Mouse (Mus musculus): ENCODE measurements around the gene Tsc2. TPM values are rescaled to one million over a fixed set of nuclear protein-coding genes. Genes with fewer than 3 reads are reported as not detected.

Gene Tsc2
- polyA plus RNA-seq, 1 experiment from 2014 or later, result 75.4 TPM

DNA sequence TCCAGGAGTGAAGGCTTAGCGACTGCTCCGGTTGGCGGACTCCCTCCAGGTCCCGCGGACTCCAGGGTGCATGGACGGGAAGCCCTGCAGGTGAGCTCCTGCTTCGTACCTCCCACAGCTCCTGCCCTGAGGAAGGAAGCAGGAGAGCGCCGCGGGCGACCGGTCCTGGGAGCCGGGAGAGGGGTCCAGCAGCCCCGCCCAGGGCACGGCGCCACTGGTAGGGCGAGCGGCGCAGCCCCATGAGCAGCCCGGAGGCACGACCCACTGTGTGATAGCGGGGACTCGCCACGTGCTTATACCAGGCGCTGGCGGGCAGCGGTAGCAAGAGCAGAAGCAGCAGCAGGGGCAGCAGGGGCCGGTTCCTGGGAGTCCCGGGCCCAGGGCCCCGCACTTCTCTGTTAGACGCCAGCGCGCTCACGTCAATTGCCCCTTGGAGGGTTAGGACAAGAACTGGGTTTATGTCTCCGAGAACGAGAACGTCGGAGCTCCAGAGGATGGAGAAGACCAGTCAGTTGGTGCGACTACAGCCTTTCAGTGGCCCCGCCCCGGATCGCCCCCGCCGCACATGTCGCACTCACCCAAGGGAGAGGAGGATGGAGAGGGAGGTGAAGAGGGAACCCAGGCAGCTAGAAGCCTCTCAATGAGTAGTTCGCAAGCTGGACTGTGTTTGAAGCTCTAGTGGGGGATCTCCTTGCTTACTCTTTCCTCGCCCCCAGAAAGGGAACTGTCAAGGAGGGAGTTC, 25.8 kb upstream of the Tsc2 start, which contains the start of gene Npw:
TSS of gene Npw (minus strand) at position 441 of the 742 bp plus-strand sequence.
- H3K4me3 ChIP-seq, result peak within 1 kb of the TSS; percentile 58
- DNase-seq (ENCODE audit: extremely low spot score, low spot score), result peak; percentile 38
- H3K27me3 ChIP-seq (ENCODE audit: poor library complexity, severe bottlenecking), result peaks cover 70% of the 10 kb centered on the region
- peak within 1 kb of the TSS; percentile 57; the same call in 1 of the 2 replicates for H3K27ac ChIP-seq
- H3K36me3 ChIP-seq (replicated peaks), result no peaks in the 10 kb centered on the region
- peaks cover 23% of the 10 kb centered on the region for H3K4me1 ChIP-seq
- WGBS, result 1% methylated on average over 47 of the region's 47 CpGs
- no peaks in the 10 kb centered on the region for H3K9me3 ChIP-seq

DNA sequence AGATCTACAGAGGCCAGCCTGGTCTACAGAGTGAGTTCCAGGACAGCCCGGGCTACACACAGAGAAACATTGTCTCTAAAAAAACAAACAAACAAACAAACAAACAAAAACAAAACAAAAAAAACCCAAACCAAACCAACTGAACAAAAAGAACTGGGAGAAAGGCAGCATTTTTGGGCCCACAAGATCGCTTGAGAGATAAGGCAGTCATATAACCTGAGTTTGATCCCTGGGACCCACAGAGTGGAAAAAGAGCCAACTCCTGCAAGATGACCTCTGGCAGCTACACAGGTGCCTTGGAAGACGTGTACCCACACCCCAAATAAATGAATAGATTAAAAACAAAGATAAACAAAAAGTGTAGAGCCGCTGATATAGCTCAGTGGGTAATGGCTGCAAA, 22.5 kb upstream of the Tsc2 start:
- H3K9me3 ChIP-seq, result no peaks in the 10 kb centered on the region
- peaks cover 89% of the 10 kb centered on the region for H3K27me3 ChIP-seq (ENCODE audit: poor library complexity, severe bottlenecking)
- H3K4me3 ChIP-seq, result no peak overlapping the region
- DNase-seq (ENCODE audit: extremely low spot score, low spot score), result no peak
- no peak overlapping the region for H3K27ac ChIP-seq
- WGBS, result 84% methylated on average over 4 of the region's 4 CpGs
- H3K36me3 ChIP-seq (replicated peaks), result no peaks in the 10 kb centered on the region
- H3K4me1 ChIP-seq, result peaks cover 31% of the 10 kb centered on the region

DNA sequence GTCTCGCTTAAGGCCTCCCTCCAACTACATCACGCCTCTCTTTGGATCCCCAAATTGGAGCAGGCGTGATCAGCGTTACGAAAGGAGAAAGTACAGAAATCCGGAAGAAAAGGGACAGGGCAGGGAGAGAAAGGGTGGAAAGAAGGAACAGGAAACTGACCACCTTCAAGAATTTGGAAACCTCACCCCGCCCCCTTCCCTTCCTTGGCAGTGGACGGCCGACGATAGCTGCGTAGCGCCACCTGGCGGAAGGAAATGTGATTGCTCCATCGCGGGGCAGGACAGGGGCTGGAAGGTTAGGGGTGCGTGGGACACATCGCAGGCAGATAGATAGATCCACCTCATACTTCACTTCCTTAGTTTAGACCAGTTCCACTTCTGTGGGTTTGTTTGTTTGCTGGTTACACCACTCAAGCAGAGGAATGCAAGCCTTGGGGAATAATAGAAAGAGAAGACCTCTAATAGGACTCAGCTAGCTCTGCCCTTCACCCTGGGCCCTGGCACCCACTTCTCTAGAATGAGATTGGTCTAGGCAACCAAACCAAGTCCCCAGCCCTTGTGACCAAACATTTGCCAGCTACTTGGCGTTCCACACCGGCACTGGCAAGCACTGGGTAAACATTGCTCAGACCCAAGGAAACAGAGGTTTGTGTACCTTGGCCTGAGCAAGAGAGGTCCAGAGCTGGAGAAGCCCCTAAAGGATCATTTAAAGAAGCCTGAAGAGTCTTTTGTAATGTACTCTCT, 21.7 kb upstream of the Tsc2 start:
- no peaks in the 10 kb centered on the region for H3K9me3 ChIP-seq
- H3K27ac ChIP-seq, result peak overlapping the region; percentile 69; the same call in 1 of the 2 replicates
- 7% methylated on average over 19 of the region's 19 CpGs for WGBS
- peak; percentile 88 for DNase-seq (ENCODE audit: extremely low spot score, low spot score)
- peaks cover 39% of the 10 kb centered on the region for H3K4me1 ChIP-seq
- peak overlapping the region; percentile 38 for H3K4me3 ChIP-seq
- H3K27me3 ChIP-seq (ENCODE audit: poor library complexity, severe bottlenecking), result peaks cover 89% of the 10 kb centered on the region
- no peaks in the 10 kb centered on the region for H3K36me3 ChIP-seq (replicated peaks)

DNA sequence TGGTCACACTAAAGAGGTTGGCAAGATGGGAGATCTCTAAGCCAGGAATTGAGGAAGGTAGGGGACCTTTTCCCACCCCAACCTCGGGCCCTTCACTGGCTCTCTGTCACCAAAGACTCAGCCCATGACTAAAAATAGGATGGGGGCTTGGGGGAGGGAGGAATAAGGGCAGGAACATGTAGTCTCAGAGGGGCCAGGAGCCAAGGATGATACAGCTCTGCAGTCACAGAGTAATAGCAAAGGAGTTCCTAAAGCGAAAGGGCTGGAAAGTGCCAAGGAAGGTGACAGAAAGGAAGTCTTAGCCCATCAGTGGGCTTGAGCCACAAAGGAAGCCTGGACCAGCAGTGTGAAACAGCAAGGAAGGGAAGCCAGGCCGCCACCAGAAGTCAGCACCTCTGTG, 19.4 kb upstream of the Tsc2 start:
- Histone ChIP-seq H3K27ac (no peak overlapping the region), H3K4me3 (no peak overlapping the region), H3K4me1 (peaks cover 28% of the 10 kb centered on the region), H3K9me3 (no peaks in the 10 kb centered on the region), H3K36me3 (replicated peaks) (no peaks in the 10 kb centered on the region), H3K27me3 (ENCODE audit: poor library complexity, severe bottlenecking) (peaks cover 83% of the 10 kb centered on the region)
- 78% methylated on average over 3 of the region's 3 CpGs for WGBS
- DNase-seq (ENCODE audit: extremely low spot score, low spot score), result no peak

DNA sequence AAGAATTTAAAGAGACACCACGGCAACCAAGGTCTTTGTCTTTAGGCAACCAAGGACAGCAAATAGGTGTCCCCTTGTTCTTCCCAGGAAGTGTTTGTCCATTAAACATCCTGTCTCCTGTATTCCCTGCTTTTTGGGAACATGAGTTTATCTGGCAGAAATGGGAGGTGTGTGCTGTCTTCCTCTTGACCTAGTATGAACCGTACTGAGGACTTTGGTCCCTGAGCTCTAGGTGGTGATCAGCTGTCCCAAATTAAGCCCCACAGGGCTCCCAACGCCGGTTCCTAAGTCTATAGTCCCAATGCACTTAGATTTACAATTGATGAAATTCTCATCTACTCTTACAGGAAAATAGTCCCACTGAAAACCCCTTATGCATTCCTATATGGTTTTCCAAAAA, 18.3 kb upstream of the Tsc2 start:
- Histone ChIP-seq H3K36me3 (replicated peaks) (no peaks in the 10 kb centered on the region), H3K27ac (peak overlapping the region; percentile 83; the same call in 1 of the 2 replicates), H3K4me3 (peak overlapping the region; percentile 66), H3K9me3 (no peaks in the 10 kb centered on the region), H3K4me1 (peaks cover 28% of the 10 kb centered on the region), H3K27me3 (ENCODE audit: poor library complexity, severe bottlenecking) (peaks cover 72% of the 10 kb centered on the region)
- no peak for DNase-seq (ENCODE audit: extremely low spot score, low spot score)
- WGBS, result 73% methylated on average over 4 of the region's 4 CpGs

DNA sequence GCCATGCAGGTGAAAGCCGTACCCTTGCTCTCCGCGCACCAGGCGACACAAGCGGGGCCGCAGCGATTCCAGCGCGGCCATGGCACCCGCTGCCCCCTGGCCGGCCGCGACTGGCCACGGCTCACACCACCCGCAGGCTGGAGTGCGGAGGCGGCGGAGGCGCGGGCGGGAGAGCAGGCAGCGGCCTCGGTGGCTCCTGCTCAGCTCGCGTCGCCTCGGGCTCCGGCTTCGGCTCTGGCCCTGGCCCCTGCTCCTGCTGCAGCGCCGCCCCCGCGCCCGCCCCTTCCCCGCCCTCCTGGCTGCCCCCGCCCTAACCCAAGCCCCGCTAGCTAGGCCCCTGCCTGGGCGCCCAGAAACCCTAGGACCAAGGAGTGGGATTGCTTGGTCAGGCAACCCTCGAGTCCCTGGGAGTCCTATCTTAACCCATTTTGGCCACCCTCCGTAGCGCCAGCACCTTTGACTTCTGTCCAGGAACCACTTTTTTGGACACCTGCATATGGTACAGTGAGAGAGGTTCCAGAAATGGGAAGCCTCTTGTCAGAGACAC, 17.7 kb upstream of the Tsc2 start, which contains the start of gene Slc9a3r2:
TSS of gene Slc9a3r2 (minus strand) at position 258 of the 547 bp plus-strand sequence.
- Histone ChIP-seq H3K4me1 (peaks cover 33% of the 10 kb centered on the region), H3K4me3 (peak within 1 kb of the TSS; percentile 66), H3K27ac (peak within 1 kb of the TSS; percentile 83), H3K27me3 (ENCODE audit: poor library complexity, severe bottlenecking) (peaks cover 67% of the 10 kb centered on the region), H3K9me3 (no peaks in the 10 kb centered on the region), H3K36me3 (replicated peaks) (no peaks in the 10 kb centered on the region; the same call in 1 of the 2 replicates)
- WGBS, result under 1% methylated on average over 37 of the region's 41 CpGs
- DNase-seq (ENCODE audit: extremely low spot score, low spot score), result peak; percentile 65

DNA sequence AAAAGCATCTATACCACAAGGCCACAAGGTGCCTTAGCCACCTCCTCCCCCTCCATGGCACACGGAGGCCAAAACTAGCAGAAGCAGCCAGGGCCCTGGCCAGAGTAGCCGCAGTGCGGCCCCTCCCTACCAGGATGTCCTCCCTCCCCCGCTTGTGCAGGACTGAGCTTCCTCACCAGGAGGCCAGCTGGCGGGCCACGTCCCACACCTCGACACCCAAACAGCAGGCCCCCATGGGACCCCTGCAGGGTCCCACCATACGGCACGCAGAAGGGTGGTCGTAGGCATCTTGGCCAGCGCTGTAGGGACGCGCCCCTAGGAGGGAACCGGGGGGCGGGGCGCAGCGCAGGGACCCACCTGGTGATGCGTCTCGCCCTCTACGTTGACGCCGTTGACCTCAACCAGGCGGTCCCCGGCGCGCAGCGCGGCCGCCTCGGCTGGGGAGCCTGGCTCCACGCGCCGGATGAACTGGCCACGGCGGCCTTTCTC, 17.2 kb upstream of the Tsc2 start:
- 1% methylated on average over 35 of the region's 35 CpGs for WGBS
- H3K27me3 ChIP-seq (ENCODE audit: poor library complexity, severe bottlenecking), result peaks cover 62% of the 10 kb centered on the region
- peaks cover 39% of the 10 kb centered on the region for H3K4me1 ChIP-seq
- H3K36me3 ChIP-seq (replicated peaks), result no peaks in the 10 kb centered on the region; the same call in 1 of the 2 replicates
- H3K27ac ChIP-seq, result peak overlapping the region; percentile 83
- no peaks in the 10 kb centered on the region for H3K9me3 ChIP-seq
- no peak for DNase-seq (ENCODE audit: extremely low spot score, low spot score)
- peak overlapping the region; percentile 66 for H3K4me3 ChIP-seq

DNA sequence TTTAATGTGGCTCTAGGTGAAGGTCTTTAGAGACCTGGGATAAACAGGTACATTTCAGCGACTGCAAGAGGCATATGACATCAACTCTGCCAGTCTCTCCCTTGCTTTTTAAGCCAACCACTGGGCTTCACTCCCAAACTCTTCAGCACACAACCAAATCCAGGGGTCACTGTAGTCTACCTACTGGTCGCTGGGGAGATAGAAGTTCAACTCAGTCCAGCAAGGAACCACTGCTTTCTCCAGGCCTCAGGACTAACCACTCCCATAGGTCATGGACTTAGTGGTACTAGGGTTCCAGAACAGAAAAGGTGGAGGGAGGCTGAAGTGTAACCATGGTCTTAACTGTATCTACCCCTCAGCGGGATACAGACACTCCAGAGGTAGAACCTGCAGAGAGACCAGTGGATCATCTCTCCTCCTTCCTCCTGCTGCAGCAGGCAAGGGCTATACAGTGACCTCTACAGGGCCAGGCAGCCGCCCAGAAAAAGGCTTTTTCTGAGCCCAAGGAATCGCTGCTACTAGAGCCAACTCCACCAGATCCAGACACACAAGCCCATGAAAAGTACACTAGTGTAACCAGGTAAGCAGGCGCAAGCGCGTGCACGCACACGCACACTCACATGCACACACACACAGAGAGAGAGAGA, 16.4 kb upstream of the Tsc2 start:
- no peak for DNase-seq (ENCODE audit: extremely low spot score, low spot score)
- Histone ChIP-seq H3K4me3 (peak overlapping the region; percentile 66), H3K4me1 (peaks cover 41% of the 10 kb centered on the region)

DNA sequence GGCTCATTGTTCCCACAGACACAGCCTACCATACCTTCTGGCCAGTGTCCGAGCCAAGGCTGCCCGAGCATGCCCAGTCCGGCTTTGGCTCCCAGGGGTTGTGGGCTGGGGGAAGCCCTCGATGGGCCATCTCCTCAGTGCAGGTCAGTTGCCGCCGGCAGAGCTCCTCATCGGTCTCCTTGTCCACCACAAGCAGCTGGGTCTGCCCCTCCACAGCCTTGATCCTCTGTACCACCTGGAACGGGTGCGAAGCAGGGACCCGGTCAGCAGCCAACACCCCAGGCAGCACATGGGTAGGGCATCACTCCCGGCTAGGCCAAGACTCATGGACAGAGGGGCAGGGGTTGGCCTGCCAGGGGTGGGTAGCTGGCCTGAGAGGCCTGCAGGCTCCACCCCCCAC, 15.1 kb upstream of the Tsc2 start:
- 0 out of 2 replicates have a peak overlapping the region, but pooled peaks have one; percentile 4 for H3K4me3 ChIP-seq
- peaks cover 53% of the 10 kb centered on the region for H3K4me1 ChIP-seq
- WGBS, result 87% methylated on average over 11 of the region's 11 CpGs
- no peaks in the 10 kb centered on the region; the same call in 1 of the 2 replicates for H3K36me3 ChIP-seq (replicated peaks)
- peak overlapping the region; percentile 2 for H3K27ac ChIP-seq
- no peaks in the 10 kb centered on the region for H3K9me3 ChIP-seq
- H3K27me3 ChIP-seq (ENCODE audit: poor library complexity, severe bottlenecking), result peaks cover 50% of the 10 kb centered on the region
- DNase-seq (ENCODE audit: extremely low spot score, low spot score), result no peak

More for the DNA sequence above, 16.4 kb upstream of the Tsc2 start:
- Histone ChIP-seq H3K36me3 (replicated peaks) (no peaks in the 10 kb centered on the region; the same call in 1 of the 2 replicates), H3K27me3 (ENCODE audit: poor library complexity, severe bottlenecking) (peaks cover 56% of the 10 kb centered on the region), H3K27ac (0 out of 2 replicates have a peak overlapping the region, but pooled peaks have one; percentile 4), H3K9me3 (no peaks in the 10 kb centered on the region)
- 78% methylated on average over 10 of the region's 10 CpGs for WGBS

DNA sequence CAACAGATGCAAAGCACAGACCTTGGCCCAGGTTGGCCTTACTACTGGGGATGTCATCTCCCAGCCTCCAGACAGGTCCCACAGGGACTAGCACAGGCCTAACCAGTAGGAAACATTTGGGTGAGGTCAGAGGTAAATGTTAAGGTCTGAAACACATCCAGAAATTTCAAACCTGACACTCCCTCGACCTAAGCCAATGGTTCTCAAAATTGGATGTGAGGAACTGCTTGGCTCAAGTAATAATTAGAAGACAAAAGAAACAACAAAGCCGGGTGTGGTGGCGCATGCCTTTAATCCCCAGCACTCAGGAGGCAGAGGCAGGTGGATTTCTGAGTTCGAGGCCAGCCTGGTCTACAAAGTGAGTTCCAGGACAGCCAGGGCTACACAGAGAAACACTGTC, 14.0 kb upstream of the Tsc2 start:
- peaks cover 39% of the 10 kb centered on the region for H3K27me3 ChIP-seq (ENCODE audit: poor library complexity, severe bottlenecking)
- H3K36me3 ChIP-seq (replicated peaks), result no peaks in the 10 kb centered on the region; the same call in 1 of the 2 replicates
- peaks cover 53% of the 10 kb centered on the region for H3K4me1 ChIP-seq
- H3K4me3 ChIP-seq, result no peak overlapping the region
- 86% methylated on average over 4 of the region's 4 CpGs for WGBS
- no peak overlapping the region for H3K27ac ChIP-seq
- H3K9me3 ChIP-seq, result no peaks in the 10 kb centered on the region
- no peak for DNase-seq (ENCODE audit: extremely low spot score, low spot score)

DNA sequence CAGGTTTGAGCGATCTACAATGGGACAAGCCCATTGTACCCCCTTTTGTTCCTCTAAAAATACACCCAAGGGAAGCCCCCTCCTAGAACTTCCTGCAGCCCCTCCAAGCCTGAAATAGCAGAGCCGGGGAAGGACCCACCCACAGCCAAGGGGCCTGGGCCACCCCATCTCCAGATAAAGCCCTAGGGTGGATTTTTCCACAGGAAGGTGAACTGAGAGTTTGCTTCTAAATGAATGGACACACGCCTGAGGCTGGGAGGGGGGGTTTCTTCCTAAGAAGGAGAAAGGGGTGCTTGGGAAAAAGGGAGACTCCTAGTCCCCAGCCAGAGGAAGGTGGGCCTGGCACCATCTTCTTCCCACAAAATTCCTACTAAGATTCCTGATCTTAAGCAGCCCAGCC, 13.5 kb upstream of the Tsc2 start:
- Histone ChIP-seq H3K4me3 (no peak overlapping the region), H3K4me1 (peaks cover 53% of the 10 kb centered on the region), H3K36me3 (replicated peaks) (peaks cover 2% of the 10 kb centered on the region; the same call in 1 of the 2 replicates), H3K27me3 (ENCODE audit: poor library complexity, severe bottlenecking) (peaks cover 35% of the 10 kb centered on the region), H3K27ac (no peak overlapping the region; the same call in 1 of the 2 replicates), H3K9me3 (no peaks in the 10 kb centered on the region)
- no peak for DNase-seq (ENCODE audit: extremely low spot score, low spot score)
- WGBS, result 91% methylated on average over 3 of the region's 3 CpGs
